ENCODE assay signal across 14 mouse cellular contexts in genomic region chr3:87479230-87479629, GRCm38 (mm10). TPM values are rescaled to one million over a fixed set of nuclear protein-coding genes. Genes with fewer than 3 reads are reported as not detected.
A peak's percentile ranks its signal among the peaks of the same experiment; 100 is the strongest.
DNase-seq lines count a peak whose midpoint lies in the region.
"Not testable (repeated sequence)": the region's sequence is repeated elsewhere in the genome, so short reads cannot be mapped to it uniquely, and the experiment has no call there.
"Had no signal": no experiment of that assay in that cellular context is flagged by ENCODE, and none has a peak within 500 bp of the region (broad histone marks: within the 10 kb centered on the region; RNA-seq: fewer than 3 reads in every experiment).

No protein-coding gene starts in this region.

- H3K4me3 ChIP-seq in ES-E14 (ENCODE audit: insufficient read depth in 1 of 2, low read depth in 1 of 2, low read length in 2 of 2, poor library complexity in 1 of 2, severe bottlenecking in 1 of 2) = peak overlapping the region in 1 of 2 experiments; percentile 46; a peak in 1 of 4 replicates

- H3K9ac ChIP-seq in ES-E14 (ENCODE audit: insufficient read depth, low read depth, low read length, poor library complexity, severe bottlenecking) = not testable (repeated sequence)

- DNase-seq in ES-CJ7 (ENCODE audit: low read depth, low spot score) (peak; percentile 76), R1 (ENCODE audit: low read depth, low spot score) (peak; percentile 95), ZHBTc4 (ENCODE audit: low read depth, low spot score) (peak; percentile 78)
- not testable (repeated sequence) for DNase-seq in ES-E14 (ENCODE audit: low read depth, low spot score)
- DNase-seq in heart, adult 11 months = peak; percentile 22

- H3K4me1 ChIP-seq in ES-E14 (ENCODE audit: control insufficient read depth in 2 of 2, insufficient read depth in 2 of 2, low read length in 2 of 2, poor library complexity in 1 of 2) = not testable (repeated sequence)

- peak overlapping the region; percentile 100; the same call in 1 of the 2 replicates for H3K27ac ChIP-seq in ES-E14 (ENCODE audit: insufficient read depth, low read depth, low read length, poor library complexity, severe bottlenecking)

- in situ Hi-C loops in ES-E14 (cut with MboI; ENCODE audit: low sequenced_read_pairs in 2 of 2, unreplicated experiment in 2 of 2) = not testable (repeated sequence)

- not testable (repeated sequence) for H3K36me3 ChIP-seq in ES-E14 (ENCODE audit: control insufficient read depth, insufficient read depth, low read length, poor library complexity, severe bottlenecking)

- peaks cover 11% of the 10 kb centered on the region for H3K9me3 ChIP-seq in ES-E14 (ENCODE audit: control insufficient read depth, insufficient read depth, low read depth, low read length)

RNA-seq across cellular contexts. Expression of gene Fcrl5, which starts 43.7 kb away (rescaled TPM):
- total RNA-seq in ES-E14 (2012; rRNA removed) = 0.11 and 0.45 TPM in 2 replicates
- total RNA-seq: adrenal gland, adult 18-20 months; adrenal gland, adult 2 months; adrenal gland, adult 8-10 months; adrenal gland, postnatal 10 days; adrenal gland, postnatal 14 days; adrenal gland, postnatal 25 days; adrenal gland, postnatal 36 days; adrenal gland, postnatal 4 days; MEL had no signal

RNA-seq across cellular contexts. Expression of gene Etv3, which starts 46.0 kb away (rescaled TPM):
- total RNA-seq in ES-E14 (2012; rRNA removed) = 8.0 and 8.8 TPM in 2 replicates
